Comparison of ENCODE assay signal across 7 mouse cellular contexts in genomic region chr3:127322870-127323269, GRCm38 (mm10).
DNase-seq lines count a peak whose midpoint lies in the region; ATAC-seq and TF ChIP-seq lines count a peak whose summit lies in the region.

No protein-coding gene starts in this region.

- TF ChIP-seq POLR2A in cortical plate, adult 2 months (IDR thresholded peaks at IDR 0.05; ENCODE audit: extremely low read depth, insufficient read depth, low read length), result no peak

- H3K4me1 ChIP-seq in cortical plate, adult 2 months (ENCODE audit: control insufficient read depth, insufficient read depth, low read length), result no peaks in the 10 kb centered on the region; the same call in 1 of the 2 replicates

- peak; percentile 35 for DNase-seq in left cerebral cortex, adult 11 months (ENCODE audit: low spot score)
- no peak for DNase-seq in left cerebral cortex, postnatal 36 days (ENCODE audit: low spot score in 2 of 2)
- peak; percentile 75 for DNase-seq in MN1 (ENCODE audit: low spot score)
- DNase-seq in kidney, postnatal 10 days, result peak; percentile 46
- peak; percentile 75 for DNase-seq in mesoderm, embryonic 11.5 days (ENCODE audit: low read depth, low spot score)

- no peak overlapping the region for H3K4me3 ChIP-seq in cortical plate, adult 2 months (ENCODE audit: insufficient read depth, low read length)

- peak; percentile 41 for ATAC-seq in CD4-positive, CD25-positive, alpha-beta regulatory T cell, adult 4 months

- intact Hi-C loops in left cerebral cortex, postnatal 36 days (cut with DNase I), result loop anchor here (2.0 to 5.0 kb wide), 2 partner anchors 124 to 229 kb away; partner anchors contain the start of genes Larp7 and Zgrf1

- no peak overlapping the region for H3K27ac ChIP-seq in cortical plate, adult 2 months (ENCODE audit: insufficient read depth, low read length)

- TF ChIP-seq CTCF in cortical plate, adult 2 months (IDR thresholded peaks at IDR 0.05; ENCODE audit: extremely low read depth, insufficient read depth, low read length), result peak; percentile 32

Comparison
In these comparisons a context has a peak if more than half of its experiments do, and no peak if none do; other contexts are left out.
1. DNase-seq: peak in left cerebral cortex, adult 11 months (single experiment), MN1 (single experiment), kidney, postnatal 10 days (single experiment) and mesoderm, embryonic 11.5 days (single experiment); none in left cerebral cortex, postnatal 36 days (0 of 2).